Mouse (Mus musculus) kidney, postnatal 36 days (tissue): ENCODE data around the gene B4galt5.
A peak's percentile ranks its signal among the peaks of the same experiment; 100 is the strongest.

Source experiments
- DNase-seq, 2 experiments: peaks; one replicate each; pipeline ENCODE4 v3.0.0; 2021 to 2022; ENCODE audit warnings: mixed read lengths in 2 of 2

The B4galt5 gene

GRCm38 (mm10) chr2:167274713-167275465, 74.1 kb downstream of the B4galt5 start:
- DNase-seq = peak in 1 of 2 experiments; percentile 0

GRCm38 (mm10) chr2:167273206-167273740, 75.7 kb downstream of the B4galt5 start:
- DNase-seq = peak in 1 of 2 experiments; percentile 0

GRCm38 (mm10) chr2:167272706-167273105, 76.3 kb downstream of the B4galt5 start:
- DNase-seq = no peak

- DNase-seq = peak in 1 of 2 experiments; percentile 5
These were observed 77.9 kb downstream of the B4galt5 start for GRCm38 (mm10) chr2:167271121-167271521.

- peak in 1 of 2 experiments; percentile 0 for DNase-seq
These were observed 78.5 kb downstream of the B4galt5 start for GRCm38 (mm10) chr2:167270496-167270895.

- DNase-seq = peak in 1 of 2 experiments; percentile 0
These were observed 80.3 kb downstream of the B4galt5 start for GRCm38 (mm10) chr2:167268721-167269120.

- DNase-seq = peak in 1 of 2 experiments; percentile 0
These were observed 80.6 kb downstream of the B4galt5 start for GRCm38 (mm10) chr2:167268411-167268690.

- DNase-seq = peak in 1 of 2 experiments; percentile 0
These were observed 81.2 kb downstream of the B4galt5 start for GRCm38 (mm10) chr2:167267531-167268410.

GRCm38 (mm10) chr2:167266231-167266630, 82.8 kb downstream of the B4galt5 start:
- peak in 1 of 2 experiments; percentile 0 for DNase-seq

GRCm38 (mm10) chr2:167265806-167266205, 83.2 kb downstream of the B4galt5 start:
- peak; percentile 27 to 35 for DNase-seq

- no peak for DNase-seq
These were observed 84.0 kb downstream of the B4galt5 start for GRCm38 (mm10) chr2:167265021-167265420.

- no peak for DNase-seq
These were observed 85.1 kb downstream of the B4galt5 start for GRCm38 (mm10) chr2:167263931-167264330.

GRCm38 (mm10) chr2:167263040-167263810, 85.8 kb downstream of the B4galt5 start:
- no peak for DNase-seq

GRCm38 (mm10) chr2:167262433-167262832, 86.5 kb downstream of the B4galt5 start:
- no peak for DNase-seq

GRCm38 (mm10) chr2:167261106-167261505, 87.9 kb downstream of the B4galt5 start:
- DNase-seq = peak; percentile 15 to 37

GRCm38 (mm10) chr2:167257790-167258189, 91.2 kb downstream of the B4galt5 start:
- no peak for DNase-seq

GRCm38 (mm10) chr2:167254808-167255207, 94.2 kb downstream of the B4galt5 start:
- DNase-seq = no peak

GRCm38 (mm10) chr2:167254185-167254584, 94.8 kb downstream of the B4galt5 start:
- DNase-seq = peak; percentile 76 to 77

- no peak for DNase-seq
These were observed 95.5 kb downstream of the B4galt5 start for GRCm38 (mm10) chr2:167253476-167253875.

GRCm38 (mm10) chr2:167252057-167252687, 96.8 kb downstream of the B4galt5 start:
- DNase-seq = peak in 1 of 2 experiments; percentile 21

GRCm38 (mm10) chr2:167250736-167251337, 98.1 kb downstream of the B4galt5 start:
- peak; percentile 42 to 52 for DNase-seq
